Mouse (Mus musculus) forebrain, embryonic 11.5 days (tissue): ENCODE measurements around the gene Cbx8. TPM values are rescaled to one million over a fixed set of nuclear protein-coding genes. Genes with fewer than 3 reads are reported as not detected.

ENCODE experiments used
- ATAC-seq: fragments of 200-750 bp; cut with Nextera tagmentation; replicated peaks from 2 replicates; pipeline ENCODE4 v1.8.0; 2017; ENCODE audit warnings: moderate TSS enrichment; ENCODE audit not compliant: low FRiP score
- DNase-seq: peaks from one replicate; pipeline ENCODE4 v3.0.0-alpha.2; 2017; ENCODE audit warnings: low spot score
- H3K27ac ChIP-seq: fragments of 300-500 bp; sonication (generic); 2 replicates; pipeline ENCODE4 v1.5.1; 2014; ENCODE audit warnings: low read depth, low read length
- H3K27me3 ChIP-seq: fragments of 300-500 bp; sonication (generic); 2 replicates; pipeline ENCODE4 v1.6.1; 2014; ENCODE audit warnings: mild to moderate bottlenecking, low read length, mixed read lengths; ENCODE audit not compliant: control insufficient read depth, insufficient read depth
- H3K36me3 ChIP-seq: fragments of 300-500 bp; sonication (generic); 2 replicates; pipeline ENCODE4 v1.6.1; 2014; ENCODE audit warnings: mild to moderate bottlenecking, low read length, moderate library complexity, mixed read lengths; ENCODE audit not compliant: control insufficient read depth, insufficient read depth
- H3K4me1 ChIP-seq: fragments of 300-500 bp; sonication (generic); replicated peaks from 2 replicates; pipeline ENCODE4 v1.6.1; 2014; ENCODE audit warnings: low read length, mixed read lengths; ENCODE audit not compliant: control insufficient read depth, insufficient read depth
- H3K4me2 ChIP-seq: fragments of 300-500 bp; sonication (generic); 2 replicates; pipeline ENCODE4 v1.6.1; 2014; ENCODE audit warnings: low read depth, mild to moderate bottlenecking, low read length, moderate library complexity, mixed read lengths; ENCODE audit not compliant: severe bottlenecking
- H3K4me3 ChIP-seq: fragments of 300-500 bp; sonication (generic); 2 replicates; pipeline ENCODE4 v1.5.1; 2014; ENCODE audit warnings: low read depth, low read length
- H3K9ac ChIP-seq: fragments of 300-500 bp; sonication (generic); 2 replicates; pipeline ENCODE4 v1.6.1; 2014; ENCODE audit warnings: low read length
- H3K9me3 ChIP-seq: fragments of 300-500 bp; sonication (generic); 2 replicates; pipeline ENCODE4 v1.6.1; 2016; ENCODE audit warnings: low read length, mixed read lengths; ENCODE audit not compliant: control insufficient read depth
- WGBS: fragments of 180-500 bp; shearing (Covaris S2); extraction: QIAGEN DNeasy Blood & Tissue Kit; methylation state at CpG from one replicate; pipeline ENCODE4 v1.1.7; 2014; 5-methylcytosine and 5-hydroxymethylcytosine counted together
- polyA plus RNA-seq: library from polyadenylated mRNA; unstranded; fragments of >200 nt; fragmentation: Nextera tagmentation; extraction: Ambion mirVana; gene quantifications from 2 replicates; pipeline ENCODE4 v1.2.1, GENCODE M21; 2014

The Cbx8 gene
- polyA plus RNA-seq, 1 experiment from 2014 or later, result 11.2 TPM

DNA sequence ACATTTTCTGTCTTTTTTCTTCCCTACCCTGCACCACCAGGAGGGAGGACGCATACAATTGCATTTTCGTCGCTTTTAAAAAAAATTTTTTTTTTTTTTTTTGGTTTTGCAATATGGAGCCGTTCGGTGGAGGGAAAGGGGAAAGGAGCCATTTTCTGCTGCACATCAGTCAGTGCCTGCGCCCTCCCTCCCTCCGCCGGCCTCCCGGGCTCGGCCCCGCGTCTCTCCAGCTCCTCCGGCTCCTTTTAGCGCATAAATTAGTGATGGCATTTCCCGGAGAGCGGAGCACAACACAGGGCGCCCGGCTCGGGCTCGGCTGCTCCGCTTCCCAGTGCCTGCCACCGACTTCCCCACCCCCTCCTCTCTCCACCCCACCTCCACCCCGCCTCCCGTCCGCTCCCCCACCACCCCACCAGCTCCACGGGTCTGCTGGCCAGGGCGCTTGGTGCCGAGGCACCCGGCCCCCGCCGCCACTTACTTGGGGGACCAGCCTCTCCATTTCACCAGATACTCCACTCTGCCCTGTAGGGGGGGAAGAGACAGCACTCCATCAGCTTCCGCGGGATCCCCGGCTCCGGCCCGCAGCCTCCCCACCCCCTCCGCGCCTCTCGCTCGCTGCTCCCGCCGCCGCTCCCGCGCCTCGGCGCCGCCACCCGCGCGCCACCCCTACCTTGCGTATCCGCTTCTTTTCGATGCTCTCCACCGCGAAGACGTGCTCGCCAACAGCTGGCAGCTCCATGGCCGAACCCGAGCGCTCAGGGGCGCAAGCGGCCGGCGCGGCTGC lies 44.7 kb upstream of the Cbx8 start:
- ATAC-seq (peak; percentile 62), DNase-seq (peak; percentile 86)
- WGBS, result under 1% methylated on average over 63 of the region's 66 CpGs
- Histone ChIP-seq H3K4me1 (peaks cover 58% of the 10 kb centered on the region), H3K36me3 (no peaks in the 10 kb centered on the region), H3K4me3 (peak overlapping the region; percentile 79), H3K4me2 (peak overlapping the region; percentile 84), H3K9me3 (no peaks in the 10 kb centered on the region), H3K27ac (peak overlapping the region; percentile 97), H3K27me3 (peaks cover 75% of the 10 kb centered on the region), H3K9ac (peak overlapping the region; percentile 86)

DNA sequence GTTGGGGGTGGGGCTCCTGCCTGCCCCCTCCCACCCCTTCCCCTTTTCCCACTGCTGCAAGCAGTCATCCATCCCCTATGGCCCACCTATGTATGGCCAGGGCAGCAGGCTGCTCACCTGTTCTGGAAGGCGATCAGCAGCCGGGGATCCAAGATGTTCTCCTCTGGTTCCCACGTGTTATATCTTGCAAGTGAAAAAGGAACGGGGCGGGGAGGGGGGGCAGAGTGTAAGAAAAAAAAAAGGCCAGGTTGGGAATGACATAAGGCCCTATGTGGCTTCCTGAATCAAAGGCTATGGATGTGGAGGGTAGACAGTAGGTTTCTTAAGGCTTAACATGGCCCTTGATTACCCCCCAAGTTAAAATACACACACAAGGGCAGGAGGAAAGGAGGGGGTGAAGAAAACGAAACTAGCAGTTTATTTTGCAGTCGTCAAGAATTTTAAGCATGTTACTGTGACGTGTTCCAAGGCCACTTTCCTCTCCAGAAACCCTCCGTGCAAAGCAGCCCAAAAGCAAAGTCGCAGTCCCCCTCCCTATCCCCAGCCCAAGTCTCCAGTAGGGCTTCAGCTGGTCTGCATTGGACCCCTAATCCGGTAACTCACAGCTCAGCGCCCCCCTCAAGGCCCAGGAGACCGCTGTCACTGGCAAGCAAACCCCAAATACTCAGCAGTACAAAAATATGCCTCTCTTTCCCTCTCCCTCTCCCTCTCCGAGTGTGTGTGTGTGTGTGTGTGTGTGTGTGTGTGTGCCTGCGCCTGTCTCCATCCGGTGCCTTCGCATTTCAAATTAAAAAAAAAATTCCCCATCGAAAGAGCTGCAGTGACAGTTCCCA lies 43.9 kb upstream of the Cbx8 start:
- Histone ChIP-seq H3K9ac (peak overlapping the region; percentile 86), H3K27ac (peak overlapping the region; percentile 97), H3K4me1 (peaks cover 52% of the 10 kb centered on the region), H3K9me3 (no peaks in the 10 kb centered on the region), H3K27me3 (peaks cover 73% of the 10 kb centered on the region), H3K4me3 (peak overlapping the region; percentile 79), H3K36me3 (no peaks in the 10 kb centered on the region), H3K4me2 (peak overlapping the region; percentile 84)
- ATAC-seq (no peak), DNase-seq (peak; percentile 66)
- WGBS, result under 1% methylated on average over 18 of the region's 18 CpGs

DNA sequence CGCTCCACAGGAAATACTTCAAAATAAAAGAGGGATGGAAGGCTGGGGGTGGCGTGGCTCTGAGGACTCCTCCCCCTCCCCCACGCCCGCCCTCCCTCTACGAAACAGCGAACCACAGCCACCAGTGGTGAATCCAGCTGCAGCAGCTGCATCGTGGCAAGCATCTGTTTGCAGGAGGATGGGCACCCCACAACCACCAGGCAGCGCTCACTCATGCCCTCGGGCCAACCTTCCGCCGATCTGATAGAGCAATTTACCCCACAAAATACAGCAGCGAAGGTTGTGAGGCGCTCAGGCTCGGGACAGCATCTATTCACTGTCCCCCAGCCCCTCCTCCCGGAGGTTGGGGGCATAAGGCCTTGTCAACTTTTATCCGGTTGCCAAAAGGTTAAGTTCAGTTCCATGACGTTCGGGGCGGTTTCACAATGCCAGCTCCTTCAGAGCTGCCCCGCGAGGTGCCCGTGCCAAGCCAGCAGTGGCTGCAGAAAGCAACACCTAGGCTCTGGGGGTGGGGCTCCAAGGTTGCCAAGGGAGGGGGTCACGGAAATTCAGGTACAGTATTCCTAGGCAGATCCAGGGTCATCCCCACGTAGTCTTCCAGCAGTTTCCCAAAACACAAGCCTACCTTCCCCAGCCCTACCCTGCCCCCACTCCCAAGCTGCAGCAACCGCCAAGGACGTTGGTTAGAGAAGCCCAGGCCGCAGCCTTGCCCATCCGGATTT lies 43.1 kb upstream of the Cbx8 start:
- ATAC-seq, result no peak
- peak overlapping the region; percentile 84 for H3K4me2 ChIP-seq
- WGBS, result 2% methylated on average over 28 of the region's 28 CpGs
- no peaks in the 10 kb centered on the region for H3K36me3 ChIP-seq
- H3K27me3 ChIP-seq, result peaks cover 69% of the 10 kb centered on the region
- peak overlapping the region; percentile 79 for H3K4me3 ChIP-seq
- no peaks in the 10 kb centered on the region for H3K9me3 ChIP-seq
- H3K9ac ChIP-seq, result peak overlapping the region; percentile 86
- peaks cover 54% of the 10 kb centered on the region for H3K4me1 ChIP-seq
- DNase-seq, result peak; percentile 61
- H3K27ac ChIP-seq, result no peak overlapping the region

GRCm38 (mm10) chr11:119082638-119083599 lies 42.1 kb upstream of the Cbx8 start:
- DNase-seq (no peak), ATAC-seq (no peak)
- Histone ChIP-seq H3K9me3 (no peaks in the 10 kb centered on the region), H3K27me3 (peaks cover 60% of the 10 kb centered on the region), H3K4me3 (peak overlapping the region; percentile 79; the same call in 1 of the 2 replicates), H3K4me2 (peak overlapping the region; percentile 84), H3K4me1 (peaks cover 58% of the 10 kb centered on the region), H3K27ac (no peak overlapping the region), H3K36me3 (no peaks in the 10 kb centered on the region), H3K9ac (no peak overlapping the region)
- 2% methylated on average over 20 of the region's 20 CpGs for WGBS

DNA sequence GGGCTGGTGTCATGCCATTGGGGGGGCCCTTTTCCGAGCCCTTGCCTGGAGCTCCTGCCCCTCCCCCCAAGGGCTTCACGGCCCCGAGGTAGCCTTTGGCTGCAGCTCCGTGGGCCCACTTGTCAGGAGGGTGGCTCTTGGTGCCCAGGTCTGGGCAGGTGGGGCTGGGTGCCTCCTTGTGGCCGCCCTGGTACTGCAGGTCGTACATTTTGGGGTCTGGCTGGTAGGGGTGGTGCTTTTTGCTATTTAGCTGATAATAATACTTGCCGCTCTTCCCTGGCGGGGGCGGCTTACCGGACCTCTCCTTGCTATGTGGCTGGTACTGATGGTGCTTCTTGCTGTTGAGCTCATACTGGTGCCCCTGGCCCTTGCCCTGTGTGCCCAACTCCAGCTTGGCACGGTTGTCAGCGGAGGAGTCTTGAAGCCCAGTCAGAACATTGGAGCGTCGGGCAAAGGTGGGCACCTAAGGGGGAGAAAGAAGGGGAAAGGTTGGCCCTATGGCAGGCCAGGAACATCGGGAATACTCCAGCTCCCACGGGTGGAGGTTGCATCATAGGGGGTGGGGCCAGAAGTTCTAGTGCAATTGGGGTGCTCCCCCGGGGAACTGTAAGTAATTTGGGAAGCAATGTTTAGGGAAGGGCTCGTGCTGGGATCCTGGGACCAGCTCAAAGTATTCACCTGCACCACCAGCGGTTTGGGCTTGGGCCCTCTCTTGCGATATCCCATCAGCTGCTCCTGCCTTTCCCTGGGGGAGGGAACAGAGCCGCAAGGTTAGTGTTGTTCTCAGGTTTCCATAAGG lies 41.3 kb upstream of the Cbx8 start:
- Histone ChIP-seq H3K4me3 (peak overlapping the region; percentile 10; the same call in 1 of the 2 replicates), H3K4me1 (peaks cover 53% of the 10 kb centered on the region), H3K27ac (no peak overlapping the region), H3K36me3 (no peaks in the 10 kb centered on the region), H3K9me3 (no peaks in the 10 kb centered on the region), H3K4me2 (no peak overlapping the region), H3K27me3 (peaks cover 51% of the 10 kb centered on the region), H3K9ac (no peak overlapping the region)
- ATAC-seq, result no peak
- DNase-seq, result peak; percentile 83
- WGBS, result 8% methylated on average over 21 of the region's 21 CpGs

DNA sequence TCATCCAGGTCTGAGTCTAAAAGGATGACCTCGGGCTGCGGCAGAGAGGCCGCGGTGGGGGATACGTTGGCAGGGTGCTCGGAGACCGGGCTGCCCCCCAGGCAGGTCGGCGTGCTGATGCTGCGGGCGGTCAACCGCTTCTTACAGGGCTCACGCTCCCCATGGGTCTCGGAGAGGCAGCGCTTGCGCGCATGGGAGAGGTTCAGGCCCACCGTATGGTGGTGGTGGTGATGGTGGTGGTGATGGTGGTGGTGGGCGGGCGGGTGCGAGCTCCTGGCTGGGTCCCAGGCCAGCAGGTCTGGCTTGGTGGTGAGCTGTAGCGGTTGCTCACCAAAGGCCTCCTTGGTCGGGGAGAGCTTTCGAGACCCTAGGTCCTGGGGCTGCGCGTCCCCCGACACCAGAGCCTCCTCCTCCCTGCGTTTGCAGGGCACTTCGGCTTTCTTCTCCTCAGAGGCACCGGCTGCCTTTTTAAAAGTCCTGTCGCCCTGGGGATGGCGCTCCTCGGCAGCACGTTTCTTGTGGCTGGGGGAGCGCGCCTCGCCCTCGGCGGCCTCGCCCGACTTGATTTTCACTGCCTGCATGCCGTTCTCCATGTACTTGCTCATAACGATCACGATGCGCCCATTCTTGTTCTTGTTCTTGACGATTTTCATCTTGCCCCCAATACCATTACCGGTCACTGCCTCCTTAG lies 40.5 kb upstream of the Cbx8 start:
- peaks cover 46% of the 10 kb centered on the region for H3K27me3 ChIP-seq
- peak; percentile 63 for DNase-seq
- whole genome bisulfite sequencing, result 7% methylated on average over 47 of the region's 47 CpGs
- H3K9ac ChIP-seq, result no peak overlapping the region
- peaks cover 50% of the 10 kb centered on the region for H3K4me1 ChIP-seq
- ATAC-seq, result no peak
- H3K9me3 ChIP-seq, result no peaks in the 10 kb centered on the region
- H3K4me2 ChIP-seq, result 0 out of 2 replicates have a peak overlapping the region, but pooled peaks have one; percentile 11
- H3K4me3 ChIP-seq, result peak overlapping the region; percentile 10; the same call in 1 of the 2 replicates
- H3K36me3 ChIP-seq, result no peaks in the 10 kb centered on the region
- H3K27ac ChIP-seq, result no peak overlapping the region
